Mouse (Mus musculus): Measurements from ENCODE around the gene Ppan. TPM values are rescaled to one million over a fixed set of nuclear protein-coding genes. Genes with fewer than 3 reads are reported as not detected.

Ppan gene
- total and polyA plus RNA-seq, 3 experiments = 5.9 to 18.8 (median 6.7) TPM

DNA sequence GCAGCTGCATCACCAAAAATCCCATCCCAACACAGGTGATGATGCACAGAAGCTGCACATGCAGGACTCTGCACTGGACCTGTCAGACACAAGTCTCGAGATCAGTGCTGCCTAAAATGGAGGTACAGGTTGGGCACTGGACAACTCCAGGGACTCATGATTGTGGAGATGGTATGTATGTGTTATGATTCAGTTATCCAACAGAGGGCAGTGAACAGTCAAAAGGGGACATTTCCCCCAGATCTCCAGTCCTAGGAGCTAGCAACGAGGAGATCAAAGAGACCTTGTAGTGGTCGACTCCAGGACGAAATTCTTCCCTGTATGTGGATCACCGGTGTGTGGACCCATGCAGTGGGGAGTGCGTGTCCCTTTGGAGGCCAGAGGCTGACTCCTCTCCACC lies 28.0 kb upstream of the Ppan start:
- no peak for DNase-seq
- Histone ChIP-seq H3K36me3 (ENCODE audit: control insufficient read depth, insufficient read depth, low read length) (no peaks in the 10 kb centered on the region), H3K27ac (no peak overlapping the region), H3K79me2 (replicated peaks; ENCODE audit: control insufficient read depth, insufficient read depth, low read length) (no peaks in the 10 kb centered on the region), H3K9ac (ENCODE audit: low read depth, low read length) (no peak overlapping the region), H3K27me3 (ENCODE audit: control insufficient read depth, insufficient read depth, low read length) (no peaks in the 10 kb centered on the region), H3K4me3 (no peak overlapping the region), H3K4me1 (ENCODE audit: control insufficient read depth, insufficient read depth, low read length) (no peaks in the 10 kb centered on the region)
- WGBS = 43% methylated on average over 6 of the region's 6 CpGs
- intact Hi-C loops (cut with DNase I) = no loop called here
- TF ChIP-seq CTCF (IDR thresholded peaks at IDR 0.05) (no peak), EP300 (IDR thresholded peaks at IDR 0.05; ENCODE audit: insufficient read depth, low read depth, low read length) (no peak), POLR2A (IDR thresholded peaks at IDR 0.05; ENCODE audit: insufficient read depth, low read depth, low read length) (no peak)

DNA sequence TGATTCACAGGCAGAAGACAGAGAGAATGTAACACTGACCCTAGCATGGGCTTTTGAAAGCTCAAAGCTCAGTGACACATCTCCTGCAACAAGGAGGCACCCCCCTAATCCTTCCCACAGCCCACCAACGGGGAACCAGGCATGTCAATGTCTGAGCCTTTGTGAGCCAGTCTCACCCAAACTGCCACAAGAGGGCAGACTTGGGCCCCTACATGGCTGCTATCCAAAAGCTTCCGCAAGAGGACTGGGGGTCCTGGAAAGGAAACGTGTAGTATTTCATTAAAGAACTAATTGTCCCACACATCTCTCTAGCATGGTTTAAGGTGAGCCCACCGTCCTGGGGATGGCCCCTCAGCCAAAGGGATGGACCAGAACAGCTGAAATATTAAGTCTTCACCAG lies 26.2 kb upstream of the Ppan start:
- H3K79me2 ChIP-seq (replicated peaks; ENCODE audit: control insufficient read depth, insufficient read depth, low read length) = no peaks in the 10 kb centered on the region
- H3K9ac ChIP-seq (ENCODE audit: low read depth, low read length) = no peak overlapping the region
- no peaks in the 10 kb centered on the region for H3K36me3 ChIP-seq (ENCODE audit: control insufficient read depth, insufficient read depth, low read length)
- H3K27ac ChIP-seq = no peak overlapping the region
- H3K4me1 ChIP-seq (ENCODE audit: control insufficient read depth, insufficient read depth, low read length) = no peaks in the 10 kb centered on the region
- no peak overlapping the region for H3K4me3 ChIP-seq
- intact Hi-C loops (cut with DNase I) = no loop called here
- no peaks in the 10 kb centered on the region for H3K27me3 ChIP-seq (ENCODE audit: control insufficient read depth, insufficient read depth, low read length)
- TF ChIP-seq EP300 (IDR thresholded peaks at IDR 0.05; ENCODE audit: insufficient read depth, low read depth, low read length) = no peak
- peak; percentile 65 for TF ChIP-seq CTCF (IDR thresholded peaks at IDR 0.05)
- WGBS = 8% methylated on average over 4 of the region's 4 CpGs
- no peak for DNase-seq

DNA sequence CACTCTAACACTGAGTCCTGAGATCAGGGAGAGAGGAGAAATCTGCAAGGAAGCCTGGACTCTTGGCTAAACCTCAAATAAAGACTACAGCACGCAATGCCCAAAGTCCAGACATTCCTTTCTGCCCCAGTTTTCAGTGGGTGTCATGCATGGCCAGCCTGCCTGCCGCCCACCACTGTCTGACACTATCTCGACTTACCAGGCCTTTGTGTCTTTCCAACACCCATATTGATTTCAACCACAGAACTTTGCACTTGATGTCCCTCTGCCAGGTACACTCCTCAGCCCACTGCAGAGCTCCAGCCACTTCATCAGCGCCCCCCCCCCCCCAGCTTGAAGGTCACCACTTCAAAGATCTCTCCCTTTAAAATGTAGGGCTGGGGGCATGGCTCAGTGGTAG lies 25.8 kb upstream of the Ppan start:
- Histone ChIP-seq H3K27ac (no peak overlapping the region), H3K79me2 (replicated peaks; ENCODE audit: control insufficient read depth, insufficient read depth, low read length) (no peaks in the 10 kb centered on the region), H3K36me3 (ENCODE audit: control insufficient read depth, insufficient read depth, low read length) (no peaks in the 10 kb centered on the region), H3K4me1 (ENCODE audit: control insufficient read depth, insufficient read depth, low read length) (no peaks in the 10 kb centered on the region), H3K9ac (ENCODE audit: low read depth, low read length) (no peak overlapping the region), H3K4me3 (no peak overlapping the region), H3K27me3 (ENCODE audit: control insufficient read depth, insufficient read depth, low read length) (no peaks in the 10 kb centered on the region)
- intact Hi-C loops (cut with DNase I) = no loop called here
- 57% methylated on average over 4 of the region's 4 CpGs for WGBS
- TF ChIP-seq CTCF (IDR thresholded peaks at IDR 0.05) (no peak), EP300 (IDR thresholded peaks at IDR 0.05; ENCODE audit: insufficient read depth, low read depth, low read length) (no peak), POLR2A (IDR thresholded peaks at IDR 0.05; ENCODE audit: insufficient read depth, low read depth, low read length) (no peak)
- DNase-seq = no peak

DNA sequence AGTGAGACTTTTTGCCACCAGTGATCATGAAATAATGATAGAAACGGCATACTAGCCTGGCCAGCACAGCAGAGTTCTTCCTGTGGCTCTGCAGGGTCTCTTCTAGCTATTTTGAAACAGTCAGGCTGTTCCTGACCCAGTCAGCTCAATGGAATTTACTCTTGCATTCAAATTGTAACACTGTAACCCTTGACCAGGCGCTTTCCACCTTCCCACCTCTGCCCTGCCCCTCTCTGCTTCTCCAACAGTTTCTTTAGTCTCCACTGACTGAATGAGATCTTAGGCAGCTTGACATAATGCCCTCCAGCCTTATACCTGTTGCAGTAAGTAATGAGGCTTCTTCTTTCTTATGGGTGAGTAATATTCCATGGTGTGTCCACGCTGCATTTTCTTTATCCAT lies 21.1 kb upstream of the Ppan start:
- Histone ChIP-seq H3K79me2 (replicated peaks; ENCODE audit: control insufficient read depth, insufficient read depth, low read length) (no peaks in the 10 kb centered on the region), H3K27ac (no peak overlapping the region), H3K4me3 (no peak overlapping the region), H3K4me1 (ENCODE audit: control insufficient read depth, insufficient read depth, low read length) (no peaks in the 10 kb centered on the region; the same call in 1 of the 2 replicates), H3K27me3 (ENCODE audit: control insufficient read depth, insufficient read depth, low read length) (no peaks in the 10 kb centered on the region), H3K9ac (ENCODE audit: low read depth, low read length) (no peak overlapping the region), H3K36me3 (ENCODE audit: control insufficient read depth, insufficient read depth, low read length) (no peaks in the 10 kb centered on the region)
- intact Hi-C loops (cut with DNase I) = no loop called here
- 57% methylated on average over 3 of the region's 3 CpGs for WGBS
- DNase-seq = no peak
- no peak for TF ChIP-seq CTCF (IDR thresholded peaks at IDR 0.05)
- TF ChIP-seq POLR2A (IDR thresholded peaks at IDR 0.05; ENCODE audit: insufficient read depth, low read depth, low read length) = no peak
- no peak for TF ChIP-seq EP300 (IDR thresholded peaks at IDR 0.05; ENCODE audit: insufficient read depth, low read depth, low read length)

DNA sequence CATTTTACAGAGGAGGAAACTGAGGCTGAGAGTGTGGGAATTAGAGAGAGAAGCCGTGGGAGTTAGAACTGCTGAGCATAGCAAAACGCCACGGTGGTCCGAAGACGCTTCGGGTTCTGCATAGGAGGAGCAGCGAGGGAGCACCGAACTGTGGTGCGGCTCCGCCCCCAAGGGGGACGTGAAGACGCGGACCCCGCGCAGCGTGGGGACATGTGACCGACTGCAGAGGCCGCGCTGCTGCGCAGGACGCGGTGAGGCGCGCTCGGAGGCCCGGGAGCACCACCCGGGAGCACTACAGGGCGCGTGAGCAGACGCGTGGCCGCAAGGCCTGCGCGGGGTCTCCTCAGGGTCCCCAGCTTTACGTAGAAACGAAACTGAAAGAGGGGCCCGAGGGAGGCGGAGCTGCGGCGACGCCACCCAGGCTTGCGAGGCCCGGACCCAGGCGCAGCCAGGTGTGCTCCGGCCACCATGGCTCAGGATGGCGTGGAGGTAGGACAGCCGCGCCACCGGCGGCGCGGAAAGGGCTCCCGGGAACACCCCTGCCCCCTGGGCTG lies 19.4 kb upstream of the Ppan start, which contains the start of gene A230050P20Rik:
Gene A230050P20Rik (plus strand): TSS at position 195 of the 554 bp plus-strand sequence.
- TF ChIP-seq CTCF (IDR thresholded peaks at IDR 0.05) (no peak), POLR2A (IDR thresholded peaks at IDR 0.05; ENCODE audit: insufficient read depth, low read depth, low read length) (peak; percentile 45; the same call in 1 of the 2 replicates)
- 5% methylated on average over 53 of the region's 53 CpGs for WGBS
- peak within 1 kb of the TSS; percentile 69 for H3K9ac ChIP-seq (ENCODE audit: low read depth, low read length)
- intact Hi-C loops (cut with DNase I) = no loop called here
- H3K4me1 ChIP-seq (ENCODE audit: control insufficient read depth, insufficient read depth, low read length) = no peaks in the 10 kb centered on the region; the same call in 1 of the 2 replicates
- H3K27ac ChIP-seq = peak within 1 kb of the TSS; percentile 12
- no peaks in the 10 kb centered on the region for H3K79me2 ChIP-seq (replicated peaks; ENCODE audit: control insufficient read depth, insufficient read depth, low read length)
- peak within 1 kb of the TSS; percentile 52 for H3K4me3 ChIP-seq
- no peaks in the 10 kb centered on the region for H3K27me3 ChIP-seq (ENCODE audit: control insufficient read depth, insufficient read depth, low read length)
- DNase-seq = peak; percentile 74 to 75
- no peaks in the 10 kb centered on the region for H3K36me3 ChIP-seq (ENCODE audit: control insufficient read depth, insufficient read depth, low read length)

DNA sequence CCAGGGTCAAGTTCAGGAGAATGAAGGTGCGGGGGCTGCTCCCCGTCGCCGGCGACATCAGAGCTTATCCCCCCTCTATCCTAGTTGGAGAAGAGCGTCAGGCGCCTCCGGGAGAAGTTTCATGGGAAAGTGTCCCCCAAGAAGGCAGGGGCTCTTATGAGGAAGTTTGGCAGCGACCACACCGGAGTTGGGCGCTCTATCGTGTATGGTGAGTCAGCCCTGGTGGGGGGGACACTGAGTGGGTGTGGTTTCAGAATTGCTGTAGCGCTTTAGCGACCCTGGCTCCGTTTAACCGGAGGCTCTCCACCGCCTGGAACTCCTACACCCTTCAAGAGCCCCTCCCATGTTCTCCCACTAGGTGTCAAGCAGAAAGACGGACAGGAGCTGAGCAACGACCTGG lies 18.7 kb upstream of the Ppan start:
- Histone ChIP-seq H3K79me2 (replicated peaks; ENCODE audit: control insufficient read depth, insufficient read depth, low read length) (no peaks in the 10 kb centered on the region), H3K27ac (peak overlapping the region; percentile 12), H3K9ac (ENCODE audit: low read depth, low read length) (peak overlapping the region; percentile 69), H3K4me1 (ENCODE audit: control insufficient read depth, insufficient read depth, low read length) (no peaks in the 10 kb centered on the region; the same call in 1 of the 2 replicates), H3K36me3 (ENCODE audit: control insufficient read depth, insufficient read depth, low read length) (no peaks in the 10 kb centered on the region), H3K4me3 (peak overlapping the region; percentile 52), H3K27me3 (ENCODE audit: control insufficient read depth, insufficient read depth, low read length) (no peaks in the 10 kb centered on the region)
- peak in 1 of 2 experiments; percentile 33 for DNase-seq
- intact Hi-C loops (cut with DNase I) = no loop called here
- TF ChIP-seq CTCF (IDR thresholded peaks at IDR 0.05) = no peak
- no peak for TF ChIP-seq POLR2A (IDR thresholded peaks at IDR 0.05; ENCODE audit: insufficient read depth, low read depth, low read length)
- no peak for TF ChIP-seq EP300 (IDR thresholded peaks at IDR 0.05; ENCODE audit: insufficient read depth, low read depth, low read length)
- WGBS = 6% methylated on average over 19 of the region's 19 CpGs

All from heart, adult 2 months (tissue).